8 mouse cellular contexts compared by ENCODE assay signal in genomic region chr7:25238829-25239623, GRCm38 (mm10). TPM values are rescaled to one million over a fixed set of nuclear protein-coding genes. Genes with fewer than 3 reads are reported as not detected.
DNase-seq lines count a peak whose midpoint lies in the region; ATAC-seq and TF ChIP-seq lines count a peak whose summit lies in the region.

No protein-coding gene starts in this region.

- WGBS in heart, embryonic 13.5 days = 2% methylated on average over 30 of the region's 30 CpGs
- 2% methylated on average over 30 of the region's 30 CpGs for WGBS in liver, postnatal 0 days (ENCODE audit: insufficient replicate concordance)
- WGBS in neural tube, embryonic 13.5 days = 3% methylated on average over 30 of the region's 30 CpGs

- H3K9ac ChIP-seq in heart, embryonic 13.5 days = peak overlapping the region; percentile 73
- H3K9ac ChIP-seq in liver, postnatal 0 days (replicated peaks) = peak overlapping the region; percentile 49
- H3K9ac ChIP-seq in neural tube, embryonic 13.5 days = peak overlapping the region; percentile 56

- H3K4me1 ChIP-seq in E14TG2a.4 (replicated peaks; ENCODE audit: low read depth, low read length) = peaks cover 73% of the 10 kb centered on the region
- peaks cover 63% of the 10 kb centered on the region for H3K4me1 ChIP-seq in heart, embryonic 13.5 days
- H3K4me1 ChIP-seq in liver, postnatal 0 days (ENCODE audit: insufficient read depth) = peaks cover 10% of the 10 kb centered on the region
- H3K4me1 ChIP-seq in neural tube, embryonic 13.5 days (replicated peaks) = peaks cover 42% of the 10 kb centered on the region

- no peak for TF ChIP-seq CTCF in E14TG2a.4 (conservative IDR thresholded peaks at IDR 0.05; ENCODE audit: low read length)
- peak; percentile 87 for TF ChIP-seq CTCF in liver, postnatal 0 days (IDR thresholded peaks at IDR 0.05; ENCODE audit: low read depth)

- H3K27me3 ChIP-seq in E14TG2a.4 (ENCODE audit: insufficient read depth, low read length) = no peaks in the 10 kb centered on the region
- no peaks in the 10 kb centered on the region for H3K27me3 ChIP-seq in heart, embryonic 13.5 days (replicated peaks)
- no peaks in the 10 kb centered on the region for H3K27me3 ChIP-seq in liver, postnatal 0 days (ENCODE audit: insufficient read depth, low read length)
- H3K27me3 ChIP-seq in neural tube, embryonic 13.5 days = no peaks in the 10 kb centered on the region

- peak overlapping the region; percentile 86 for H3K27ac ChIP-seq in heart, embryonic 13.5 days (replicated peaks)
- H3K27ac ChIP-seq in liver, postnatal 0 days (ENCODE audit: low read depth) = peak overlapping the region; percentile 76
- H3K27ac ChIP-seq in neural tube, embryonic 13.5 days (replicated peaks) = peak overlapping the region; percentile 83

- H3K4me3 ChIP-seq in E14TG2a.4 (replicated peaks; ENCODE audit: low read length) = peak overlapping the region; percentile 93
- peak overlapping the region; percentile 79 for H3K4me3 ChIP-seq in heart, embryonic 13.5 days
- peak overlapping the region; percentile 94 for H3K4me3 ChIP-seq in liver, postnatal 0 days (ENCODE audit: low read depth, low read length)
- peak overlapping the region; percentile 92 for H3K4me3 ChIP-seq in neural tube, embryonic 13.5 days

- peaks cover 55% of the 10 kb centered on the region for H3K36me3 ChIP-seq in E14TG2a.4 (ENCODE audit: insufficient read depth, low read length)
- H3K36me3 ChIP-seq in heart, embryonic 13.5 days = peaks cover 51% of the 10 kb centered on the region
- peaks cover 8% of the 10 kb centered on the region; the same call in 1 of the 2 replicates for H3K36me3 ChIP-seq in liver, postnatal 0 days (replicated peaks; ENCODE audit: insufficient read depth, low read length)
- peaks cover 27% of the 10 kb centered on the region for H3K36me3 ChIP-seq in neural tube, embryonic 13.5 days

- DNase-seq in brain, embryonic 18.5 days (ENCODE audit: low read depth, low spot score) = peak; percentile 91
- DNase-seq in fat pad, adult 2 months (ENCODE audit: extremely low read depth, low read depth, low spot score) = peak; percentile 74
- peak; percentile 91 for DNase-seq in kidney, postnatal 10 days
- peak; percentile 85 for DNase-seq in liver, postnatal 0 days
- DNase-seq in testis, postnatal 10 days (ENCODE audit: low spot score) = peak; percentile 79

- H3K4me2 ChIP-seq in heart, embryonic 13.5 days = peak overlapping the region; percentile 86
- peak overlapping the region; percentile 79 for H3K4me2 ChIP-seq in liver, postnatal 0 days (ENCODE audit: low read depth, low read length)
- peak overlapping the region; percentile 63 for H3K4me2 ChIP-seq in neural tube, embryonic 13.5 days

- peak; percentile 16 for ATAC-seq in heart, embryonic 13.5 days (ENCODE audit: extremely low read depth, insufficient number of reproducible peaks, low FRiP score, low TSS enrichment)
- ATAC-seq in liver, postnatal 0 days = peak; percentile 27
- ATAC-seq in neural tube, embryonic 13.5 days (ENCODE audit: low read depth) = peak; percentile 38

- TF ChIP-seq EP300 in liver, postnatal 0 days (IDR thresholded peaks at IDR 0.05; ENCODE audit: low read depth) = no peak; the same call in 1 of the 2 replicates

- no peaks in the 10 kb centered on the region for H3K9me3 ChIP-seq in E14TG2a.4 (ENCODE audit: low read length)
- H3K9me3 ChIP-seq in heart, embryonic 13.5 days = no peaks in the 10 kb centered on the region
- no peaks in the 10 kb centered on the region for H3K9me3 ChIP-seq in liver, postnatal 0 days (ENCODE audit: low read length)
- no peaks in the 10 kb centered on the region for H3K9me3 ChIP-seq in neural tube, embryonic 13.5 days

RNA-seq across cellular contexts. Expression of gene Gsk3a, which starts 1.4 kb away (rescaled TPM):
- 7.8 and 8.2 TPM in 2 replicates for polyA plus RNA-seq in heart, embryonic 13.5 days (2015; fragmentation: Nextera tagmentation; extraction: Ambion mirVana)
- polyA plus RNA-seq in liver, postnatal 0 days (2015; fragmentation: Nextera tagmentation; extraction: Ambion mirVana) = 4.3 and 5.1 TPM in 2 replicates
- 16.5 and 16.8 TPM in 2 replicates for polyA plus RNA-seq in neural tube, embryonic 13.5 days (2015; fragmentation: Nextera tagmentation; extraction: Ambion mirVana)

RNA-seq across cellular contexts. Expression of gene Erf, which starts 11.5 kb away (rescaled TPM):
- polyA plus RNA-seq in heart, embryonic 13.5 days (2015; fragmentation: Nextera tagmentation; extraction: Ambion mirVana) = 11.2 and 14.3 TPM in 2 replicates
- polyA plus RNA-seq in liver, postnatal 0 days (2015; fragmentation: Nextera tagmentation; extraction: Ambion mirVana) = 4.6 and 5.2 TPM in 2 replicates
- 4.9 and 8.0 TPM in 2 replicates for polyA plus RNA-seq in neural tube, embryonic 13.5 days (2015; fragmentation: Nextera tagmentation; extraction: Ambion mirVana)

RNA-seq across cellular contexts. Expression of gene Zfp526, which starts 17.8 kb away (rescaled TPM):
- 2.1 TPM in 2 replicates for polyA plus RNA-seq in heart, embryonic 13.5 days (2015; fragmentation: Nextera tagmentation; extraction: Ambion mirVana)
- 1.0 and 1.2 TPM in 2 replicates for polyA plus RNA-seq in liver, postnatal 0 days (2015; fragmentation: Nextera tagmentation; extraction: Ambion mirVana)
- polyA plus RNA-seq in neural tube, embryonic 13.5 days (2015; fragmentation: Nextera tagmentation; extraction: Ambion mirVana) = 2.0 and 2.1 TPM in 2 replicates

RNA-seq across cellular contexts. Expression of gene Dedd2, which starts 18.6 kb away (rescaled TPM):
- 5.3 and 6.6 TPM in 2 replicates for polyA plus RNA-seq in heart, embryonic 13.5 days (2015; fragmentation: Nextera tagmentation; extraction: Ambion mirVana)
- polyA plus RNA-seq in liver, postnatal 0 days (2015; fragmentation: Nextera tagmentation; extraction: Ambion mirVana) = 19.2 and 21.1 TPM in 2 replicates
- polyA plus RNA-seq in neural tube, embryonic 13.5 days (2015; fragmentation: Nextera tagmentation; extraction: Ambion mirVana) = 16.6 and 17.7 TPM in 2 replicates

RNA-seq across cellular contexts. Expression of gene Cic, which starts 28.5 kb away (rescaled TPM):
- polyA plus RNA-seq in heart, embryonic 13.5 days (2015; fragmentation: Nextera tagmentation; extraction: Ambion mirVana) = 22.9 and 23.4 TPM in 2 replicates
- polyA plus RNA-seq in liver, postnatal 0 days (2015; fragmentation: Nextera tagmentation; extraction: Ambion mirVana) = 8.9 and 9.7 TPM in 2 replicates
- polyA plus RNA-seq in neural tube, embryonic 13.5 days (2015; fragmentation: Nextera tagmentation; extraction: Ambion mirVana) = 40.2 and 43.4 TPM in 2 replicates

Comparison
In these comparisons a context has a peak if more than half of its experiments do, and no peak if none do; other contexts are left out.
1. Peak in every context shown above with its lines: DNase-seq, ATAC-seq, H3K4me3 ChIP-seq and H3K27ac ChIP-seq.